Mouse (Mus musculus) retina, adult 2 months (tissue): ENCODE measurements around the gene Slc2a8.

Experiments used
- DNase-seq: peaks from one replicate; pipeline ENCODE4 v3.0.0-alpha.2; 2012; ENCODE audit warnings: low read depth, low spot score

The Slc2a8 gene

DNA sequence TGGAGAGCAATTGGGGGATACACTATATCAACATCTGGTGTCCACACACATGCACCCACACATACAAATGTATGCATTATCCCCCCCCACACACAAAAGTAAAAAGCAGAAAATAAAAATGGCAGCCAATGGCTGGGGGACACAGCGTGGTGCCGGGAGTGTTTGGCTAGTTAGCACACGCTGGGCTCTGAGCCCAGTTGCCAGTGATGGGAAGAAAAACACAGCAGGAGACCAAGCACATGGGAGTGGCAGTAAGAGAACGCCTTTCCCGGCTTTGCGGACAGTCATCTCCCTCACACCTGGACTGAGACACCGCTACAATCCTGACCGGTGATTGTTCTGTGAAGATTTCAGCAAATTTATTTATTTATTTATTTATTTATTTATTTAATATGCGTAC lies 10.6 kb downstream of the Slc2a8 start:
- DNase-seq = no peak

DNA sequence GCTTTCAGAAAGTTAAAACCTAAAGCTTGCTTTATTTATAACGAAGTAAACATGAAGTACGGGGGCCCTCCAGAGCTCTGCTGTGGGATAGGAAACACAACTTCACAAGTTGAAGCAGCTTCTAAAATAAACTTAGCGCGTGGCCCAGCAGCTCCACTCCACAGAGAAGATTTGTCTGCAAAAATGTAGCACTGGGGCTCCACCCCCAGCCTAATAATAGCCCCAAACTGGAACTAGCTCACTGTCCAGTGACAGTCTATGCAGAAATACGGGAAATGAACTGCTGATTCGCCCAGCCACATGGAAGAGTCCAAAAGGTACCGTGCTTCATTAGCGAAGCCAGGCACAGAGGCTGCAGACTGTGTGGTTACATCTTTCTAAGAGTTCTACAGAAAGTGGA lies 12.6 kb downstream of the Slc2a8 start:
- no peak for DNase-seq

DNA sequence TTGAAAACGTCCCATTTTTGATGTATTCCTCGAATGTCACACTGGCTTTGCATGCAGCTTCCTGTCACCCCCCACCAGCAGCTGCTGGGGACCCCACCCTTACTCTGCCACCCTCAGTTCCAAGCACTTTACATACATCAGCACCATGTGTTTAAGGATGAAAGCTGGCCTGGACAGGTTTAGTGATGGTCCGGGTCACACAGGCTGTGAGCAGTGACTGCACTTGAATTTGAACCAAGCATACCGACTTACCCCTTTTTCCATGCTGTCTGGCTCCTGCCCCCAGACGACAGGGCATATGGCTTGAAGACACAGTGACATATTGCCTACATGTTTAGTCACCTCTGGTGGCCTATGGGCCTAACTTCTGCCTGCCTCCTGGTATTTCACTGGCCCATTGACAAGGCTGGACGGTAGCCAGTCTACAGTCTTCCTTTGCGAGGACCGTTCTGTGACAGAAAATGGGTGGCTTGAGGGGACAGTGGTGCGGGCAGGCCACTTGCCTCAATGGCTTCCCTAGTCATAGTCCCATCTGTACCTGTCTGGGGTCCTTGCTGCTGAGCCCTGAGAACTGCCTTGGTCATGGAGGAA lies 13.8 kb downstream of the Slc2a8 start:
- no peak for DNase-seq

DNA sequence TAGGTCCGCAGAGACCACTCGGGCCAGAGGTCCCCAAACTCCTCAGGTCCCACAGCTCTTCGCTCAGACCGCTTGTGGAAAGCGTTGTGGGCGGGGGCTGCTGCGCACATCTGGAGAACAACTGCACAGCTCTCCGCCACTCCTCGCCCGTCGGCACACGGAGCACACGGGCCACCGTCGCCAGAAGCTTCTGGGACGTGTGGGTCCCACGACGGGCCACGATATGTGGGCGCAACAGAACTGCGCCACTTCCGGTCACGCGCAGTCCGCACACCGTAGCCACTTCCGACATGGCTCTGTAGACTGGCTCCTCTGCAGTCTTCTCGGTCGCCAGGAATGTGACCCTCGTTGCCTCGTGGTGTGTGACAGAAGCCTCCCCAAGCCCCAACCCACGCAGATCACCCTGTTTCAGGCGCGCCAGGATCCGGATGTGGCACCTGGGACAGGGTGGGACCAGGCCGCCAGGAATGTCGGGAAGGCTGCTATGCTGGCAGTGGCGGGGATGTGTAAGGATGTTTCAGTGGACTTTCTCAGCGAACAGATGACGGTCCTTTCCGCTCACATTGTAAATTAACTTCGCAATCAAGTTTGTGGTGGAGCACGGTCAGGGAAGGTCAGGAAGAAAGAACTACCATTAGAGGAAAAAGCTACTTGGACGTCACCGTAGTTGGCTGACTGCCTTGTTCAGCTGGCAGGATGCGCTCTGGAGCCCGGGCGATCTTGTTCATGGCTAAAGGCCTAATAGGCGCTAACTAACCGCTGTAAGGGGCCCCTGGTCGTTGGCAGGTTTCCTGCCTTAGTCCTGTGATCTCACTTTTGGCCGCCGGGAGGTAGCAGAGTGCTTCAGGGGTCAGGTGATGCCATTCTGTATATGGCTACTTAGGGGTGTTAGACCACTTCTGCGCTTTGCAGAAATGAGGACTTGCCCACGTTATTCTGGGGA lies 14.9 kb downstream of the Slc2a8 start:
- DNase-seq = peak; percentile 81

DNA sequence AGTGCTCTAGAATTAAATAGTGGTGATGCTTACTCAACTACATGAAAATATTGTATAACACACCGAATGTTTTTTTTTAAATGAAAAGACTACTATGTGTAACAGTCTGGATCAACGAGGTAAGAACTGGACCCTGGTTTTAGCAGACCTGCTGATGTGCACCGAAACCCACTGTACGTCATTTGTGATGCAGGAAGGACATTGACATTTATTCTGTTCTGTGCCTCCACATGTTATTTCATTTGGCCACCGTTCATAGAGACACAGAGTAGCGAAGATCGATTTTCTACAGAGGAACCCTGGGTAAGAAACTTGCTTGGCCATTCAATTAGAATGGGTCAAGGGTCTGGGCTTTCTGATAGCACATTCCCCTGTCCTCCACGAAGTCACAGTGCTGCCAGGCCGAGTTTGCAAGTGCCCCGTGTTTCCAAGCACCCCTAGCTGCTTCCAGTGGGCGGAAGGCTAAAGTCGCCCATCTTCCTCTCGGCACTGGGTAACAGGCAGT lies 15.6 kb downstream of the Slc2a8 start:
- no peak for DNase-seq

DNA sequence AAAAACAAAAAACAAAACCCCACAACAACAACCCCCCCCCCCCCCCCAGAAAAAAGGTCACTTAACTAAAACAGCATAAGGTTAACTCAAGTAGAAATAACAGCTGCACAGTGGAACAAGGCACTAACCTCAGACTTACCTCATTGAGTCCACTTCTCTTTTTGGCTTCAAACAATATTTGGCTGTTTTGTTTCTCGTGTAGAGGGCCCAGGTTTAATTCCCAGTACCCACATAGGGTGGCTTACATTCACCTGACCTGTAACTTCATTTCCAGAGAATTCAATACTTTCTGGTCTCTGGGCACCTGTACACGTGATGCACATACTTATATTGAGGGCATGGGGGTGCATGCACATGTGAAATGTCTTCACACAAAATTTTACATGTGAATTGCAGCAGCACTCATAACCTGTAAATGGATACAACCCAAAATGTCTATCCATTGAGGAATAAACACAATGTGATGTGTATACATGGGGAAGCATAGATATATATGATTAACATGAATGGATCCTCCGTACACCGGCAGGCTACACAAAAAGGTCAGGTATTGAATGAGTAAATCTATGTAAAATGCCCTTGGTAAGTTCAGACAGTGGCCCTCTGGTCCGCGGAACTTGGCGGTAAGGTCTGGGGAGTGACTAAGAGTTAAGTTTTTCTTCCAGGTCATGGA lies 16.2 kb downstream of the Slc2a8 start:
- DNase-seq = no peak

DNA sequence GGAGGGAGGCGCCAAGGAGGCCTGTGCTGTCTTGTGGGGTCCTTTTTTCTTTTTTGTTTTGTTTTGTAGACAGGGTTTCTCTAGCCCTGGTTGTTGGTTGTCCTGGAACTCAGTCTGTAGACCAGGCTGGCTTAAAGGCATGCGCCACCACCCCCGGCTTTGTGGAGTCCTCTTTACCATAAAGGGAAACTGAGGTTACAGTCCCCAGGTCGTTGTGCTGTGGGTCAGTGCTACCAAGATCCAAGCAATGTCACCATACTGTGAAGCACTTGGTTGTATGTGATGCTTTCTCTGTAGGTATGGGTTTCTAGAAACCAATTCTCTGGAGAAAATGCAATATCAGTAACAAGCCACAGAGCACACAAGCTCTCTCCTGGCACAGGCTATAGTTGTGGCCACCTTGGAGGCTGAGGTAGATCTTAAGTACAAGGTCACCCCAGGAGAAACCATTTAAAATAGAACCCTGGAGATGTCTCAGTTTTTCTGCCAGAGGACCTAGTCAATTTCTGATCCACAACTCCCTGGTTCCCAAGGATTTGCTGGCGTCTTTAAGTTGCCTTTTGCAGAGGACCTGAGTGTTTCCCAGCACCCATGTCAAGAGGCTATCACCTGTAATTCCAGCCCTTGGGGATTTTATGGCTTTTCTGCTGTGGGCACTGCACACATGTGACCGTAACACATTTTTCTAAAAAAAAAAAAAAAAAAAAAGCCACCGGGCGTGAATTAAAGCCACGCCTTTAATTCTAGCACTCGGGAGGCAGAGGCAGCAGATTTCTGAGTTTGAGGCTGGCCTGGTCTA lies 17.0 kb downstream of the Slc2a8 start:
- DNase-seq = no peak

DNA sequence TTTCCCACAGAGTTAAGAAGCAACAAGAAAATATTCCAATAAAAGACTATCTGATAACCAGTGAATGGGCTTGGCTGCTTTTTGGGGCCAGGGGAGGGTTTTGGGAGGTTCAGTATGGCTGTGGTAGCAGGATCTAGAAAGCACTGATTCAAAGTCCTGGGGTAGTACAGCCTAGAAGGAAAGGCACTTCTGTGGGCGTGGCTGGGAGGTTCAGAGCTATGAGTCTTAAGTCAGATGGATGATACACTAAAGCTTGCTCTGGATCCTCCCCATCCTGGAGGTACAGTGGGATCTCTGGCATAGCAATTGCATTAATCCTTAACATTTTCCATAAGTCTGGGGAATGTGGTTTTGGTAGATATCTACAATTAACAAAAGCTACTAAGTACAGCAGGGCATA lies 17.9 kb downstream of the Slc2a8 start:
- no peak for DNase-seq

DNA sequence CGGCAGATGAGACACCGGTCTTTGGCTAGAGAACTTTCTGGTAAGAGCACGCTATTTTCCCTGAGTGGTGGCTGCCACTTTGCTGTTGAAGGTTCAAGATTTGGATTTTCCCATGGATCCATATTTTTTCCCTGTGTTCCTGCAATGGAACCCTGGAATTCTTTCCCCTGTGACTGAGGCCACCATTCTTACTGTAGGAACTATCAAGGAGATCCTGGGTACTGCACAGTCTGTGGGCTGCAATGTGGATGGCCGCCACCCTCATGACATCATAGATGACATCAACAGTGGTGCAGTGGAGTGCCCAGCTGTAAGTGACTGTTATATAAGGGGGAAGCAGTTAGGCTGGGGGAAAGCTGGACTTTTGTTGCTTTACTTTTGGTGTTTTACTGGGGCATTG lies 18.3 kb downstream of the Slc2a8 start:
- no peak for DNase-seq

DNA sequence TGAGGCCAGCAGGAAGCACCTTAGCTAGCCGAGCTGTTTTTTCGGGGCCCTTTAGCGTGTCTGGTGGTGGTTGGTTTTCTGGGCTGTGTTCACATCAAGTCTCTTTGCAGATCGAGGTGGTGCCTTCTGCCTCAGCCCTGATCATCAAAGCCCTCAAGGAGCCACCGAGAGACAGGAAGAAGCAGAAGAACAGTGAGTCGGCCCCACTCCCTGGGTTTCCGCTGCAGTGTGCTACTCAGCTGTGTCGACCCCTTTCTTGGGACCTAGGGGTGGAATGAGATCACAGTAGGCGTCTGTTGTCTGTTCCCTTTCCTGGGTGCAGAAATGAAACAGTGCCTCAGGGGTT lies 19.0 kb downstream of the Slc2a8 start:
- DNase-seq = no peak

DNA sequence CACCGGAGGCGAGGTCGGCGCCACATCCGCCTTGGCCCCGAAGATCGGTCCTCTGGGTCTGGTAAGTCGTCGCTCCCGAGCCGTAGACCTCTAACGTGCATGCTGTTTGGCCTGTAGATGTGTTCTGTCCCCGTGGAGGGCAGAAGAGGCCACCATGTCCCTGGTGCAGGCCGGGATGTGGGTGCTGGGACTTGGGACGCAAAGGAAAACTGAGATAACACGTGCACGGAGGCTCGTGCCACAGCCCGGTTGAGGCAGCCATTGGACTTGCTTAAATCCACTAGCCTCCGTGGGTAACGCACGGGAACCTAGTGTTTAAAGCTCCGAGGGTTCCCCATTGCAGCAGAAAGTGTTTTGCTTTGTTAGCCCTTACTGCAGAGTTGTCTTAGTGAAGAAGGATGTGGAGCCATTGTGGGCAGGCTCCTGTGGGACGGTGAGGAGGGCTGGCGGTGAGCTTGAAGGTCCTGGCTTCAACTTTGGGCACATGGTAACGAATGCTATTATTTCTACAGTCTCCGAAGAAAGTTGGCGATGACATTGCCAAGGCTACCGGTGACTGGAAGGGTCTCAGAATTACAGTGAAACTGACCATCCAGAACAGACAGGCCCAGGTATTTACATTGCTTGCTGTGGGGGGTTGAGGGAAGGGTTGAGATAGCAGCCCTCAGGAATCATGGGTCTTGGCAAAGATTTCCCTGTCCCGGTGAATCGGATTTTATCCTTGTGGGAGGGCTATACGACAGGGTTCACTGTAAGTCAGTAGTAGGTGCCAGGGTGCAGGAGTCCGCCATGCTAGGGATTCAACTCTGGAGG lies 19.6 kb downstream of the Slc2a8 start:
- DNase-seq = no peak

DNA sequence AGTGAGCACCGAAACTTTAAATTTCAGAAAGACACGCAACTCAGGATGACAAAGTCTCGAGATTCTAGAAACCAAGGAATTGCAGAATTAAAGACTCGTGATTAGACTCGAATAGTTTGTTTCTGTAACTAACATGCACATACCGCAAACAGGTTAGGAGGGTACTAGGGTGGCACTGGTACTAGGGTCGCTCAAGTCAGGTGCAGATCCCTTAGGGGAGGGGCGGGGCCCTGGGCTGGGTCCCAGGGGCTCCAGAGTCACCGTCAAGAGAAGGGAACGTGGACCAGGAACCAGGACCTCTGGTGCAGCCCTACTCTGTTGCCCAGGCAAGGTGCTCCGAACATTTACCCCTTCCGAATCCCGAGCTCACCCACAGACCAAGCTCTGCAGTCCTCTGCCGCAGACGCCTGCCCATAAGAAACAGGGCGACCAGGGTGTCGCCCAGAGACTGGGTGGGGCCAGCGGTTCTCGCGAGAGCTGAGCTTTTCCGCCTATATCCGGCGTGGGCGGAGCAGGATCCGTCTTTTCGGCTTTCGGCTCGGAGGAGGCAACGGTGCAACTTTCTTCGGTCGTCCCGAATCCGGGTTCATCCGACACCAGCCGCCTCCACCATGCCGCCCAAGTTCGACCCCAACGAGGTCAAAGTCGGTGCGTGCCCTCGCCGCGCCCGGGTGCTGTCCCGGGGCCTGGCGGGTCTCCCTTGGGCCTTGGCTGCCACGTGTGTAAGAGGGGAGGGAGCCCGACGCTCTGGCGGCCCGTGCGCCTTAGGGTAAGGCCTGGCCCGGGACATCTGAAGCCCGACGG lies 20.5 kb downstream of the Slc2a8 start, which contains the start of the genes Rpl12 and Lrsam1:
Rpl12 (plus strand) TSS at position 368 of the 804 bp plus-strand sequence.
Lrsam1 (minus strand) TSS at position 423 of the 804 bp plus-strand sequence.
- peak; percentile 84 for DNase-seq

DNA sequence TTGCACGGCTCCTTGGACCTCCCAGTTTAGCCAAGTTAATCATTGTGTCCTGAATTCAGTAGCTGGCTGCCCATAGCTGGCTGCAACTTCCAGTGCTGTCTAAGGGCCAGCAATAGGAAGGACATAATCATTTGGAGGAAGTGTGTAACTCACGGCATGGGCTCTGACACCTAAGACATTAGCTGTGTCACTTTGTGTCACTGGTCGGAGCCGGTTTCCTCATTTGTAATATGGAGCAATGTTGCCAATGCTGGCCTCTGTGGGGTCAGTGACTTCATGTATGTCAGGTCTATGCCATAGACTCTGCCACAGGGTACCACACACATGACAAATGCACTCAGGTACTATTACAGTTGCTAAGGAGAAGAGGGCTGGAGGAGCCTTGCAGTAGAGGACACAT lies 21.6 kb downstream of the Slc2a8 start:
- no peak for DNase-seq

DNA sequence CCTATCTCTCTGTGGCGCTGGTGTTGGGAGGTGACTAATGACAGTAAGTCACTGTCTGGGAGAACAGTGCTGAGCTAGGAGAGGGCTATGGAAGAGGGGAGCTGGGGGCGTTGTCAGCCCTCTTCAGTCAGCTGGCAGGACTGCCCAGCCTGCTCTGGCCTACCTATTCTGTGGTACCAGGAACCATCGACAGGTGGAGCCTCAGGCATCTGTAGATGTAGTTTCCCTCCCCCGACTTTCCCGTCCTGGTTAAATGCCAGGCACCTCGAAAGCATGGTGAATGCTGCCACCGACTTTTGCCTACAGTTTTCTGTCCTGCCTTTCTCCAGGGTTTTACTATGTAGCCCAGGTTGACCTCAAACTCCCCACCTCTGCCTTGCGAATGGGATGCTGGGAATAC lies 24.5 kb downstream of the Slc2a8 start:
- DNase-seq = no peak

DNA sequence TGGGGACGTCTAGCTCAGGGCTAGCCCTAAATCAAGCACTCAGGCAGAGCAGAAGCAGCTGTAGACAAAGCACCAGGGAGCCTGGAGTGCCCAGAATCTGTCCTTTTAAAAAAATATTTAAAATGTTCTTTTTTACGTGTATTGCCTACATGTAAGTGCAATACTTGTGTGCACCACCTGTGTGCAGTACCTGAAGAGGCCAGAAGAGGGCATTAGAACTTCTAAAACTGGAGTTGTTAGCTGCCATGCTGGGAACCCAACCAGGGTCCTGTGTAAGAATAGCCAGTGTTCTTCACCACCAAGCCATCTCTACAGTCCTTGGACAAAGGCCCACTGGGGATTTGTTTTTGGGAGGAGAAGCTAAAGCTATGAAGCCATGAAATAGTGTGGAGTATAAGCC lies 27.3 kb downstream of the Slc2a8 start:
- no peak for DNase-seq

DNA sequence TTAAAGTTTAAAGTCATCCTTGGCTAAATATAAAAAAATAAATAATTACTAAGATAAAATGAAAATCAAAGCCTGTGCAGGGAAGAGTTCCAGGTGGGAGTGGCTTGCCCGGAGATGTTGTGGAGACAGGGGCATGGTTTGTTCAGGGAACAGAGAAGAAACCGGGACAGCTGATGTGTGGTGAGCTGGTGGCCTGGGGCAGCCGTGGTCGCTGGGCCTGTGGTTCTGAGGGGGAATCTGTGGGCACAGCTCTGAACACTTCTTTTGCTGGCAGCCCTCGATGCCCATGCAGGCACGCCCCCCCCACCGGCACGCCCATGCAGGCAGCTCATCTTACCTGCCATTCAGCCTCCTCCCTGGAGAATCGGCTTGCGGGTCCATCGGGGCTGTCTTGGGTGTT lies 34.4 kb downstream of the Slc2a8 start:
- no peak for DNase-seq

DNA sequence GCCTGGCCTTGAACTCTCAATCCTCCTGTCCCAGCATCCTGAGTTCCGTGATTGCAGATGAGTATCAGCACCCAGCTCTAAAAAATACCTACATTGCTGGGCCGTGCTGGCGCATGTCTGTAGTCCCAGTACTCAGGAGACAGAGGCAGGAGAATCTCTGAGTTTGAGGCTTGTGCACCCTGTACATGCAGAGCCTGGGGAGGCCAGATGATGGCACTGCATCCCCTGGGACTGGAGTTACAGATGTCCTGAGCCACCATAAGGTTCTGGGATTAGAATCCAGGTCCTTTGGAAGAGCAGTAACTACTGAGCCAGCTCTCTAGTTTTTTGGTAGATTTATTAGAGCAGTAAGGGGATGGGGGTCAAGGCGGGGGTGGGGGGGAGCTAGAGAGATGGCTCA lies 41.4 kb downstream of the Slc2a8 start:
- no peak for DNase-seq

DNA sequence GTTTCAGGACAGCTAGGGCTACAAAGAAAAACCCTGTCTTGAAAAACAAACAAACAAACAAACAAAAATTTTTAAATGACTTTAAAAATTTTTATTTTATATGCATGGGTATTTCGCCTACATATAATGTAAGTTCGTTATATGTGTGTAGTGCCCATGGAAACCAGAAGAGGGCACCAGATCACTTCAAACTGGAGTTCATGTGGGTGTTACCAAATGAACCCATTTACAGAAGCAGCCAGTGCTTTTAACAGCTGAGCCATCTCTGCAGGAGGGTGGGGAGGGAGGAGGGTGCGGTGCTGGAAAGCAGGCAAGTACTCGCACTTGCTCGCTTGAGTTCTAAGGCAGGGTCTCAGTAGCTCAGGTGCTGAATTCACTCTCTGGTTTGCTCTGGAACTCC lies 42.5 kb downstream of the Slc2a8 start:
- peak; percentile 15 for DNase-seq

DNA sequence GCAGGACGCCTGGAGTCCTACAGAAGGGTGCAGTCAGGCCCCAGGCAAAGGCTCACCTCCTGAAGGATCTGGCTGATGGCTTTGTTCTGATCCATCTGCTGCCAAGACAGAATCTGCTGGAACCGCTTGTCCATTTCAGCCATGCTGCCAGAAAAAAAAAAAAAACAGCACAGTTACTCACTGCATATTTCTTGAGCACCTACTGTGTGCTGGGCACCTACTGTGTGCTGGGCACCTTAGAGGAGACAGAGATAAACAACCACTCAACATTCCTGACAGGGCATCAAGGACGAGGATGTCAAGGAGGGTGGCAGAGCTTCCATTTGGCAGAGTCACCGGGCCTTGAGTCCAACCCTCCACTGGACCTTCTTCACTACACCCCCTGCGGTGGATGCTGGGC lies 43.1 kb downstream of the Slc2a8 start:
- no peak for DNase-seq

DNA sequence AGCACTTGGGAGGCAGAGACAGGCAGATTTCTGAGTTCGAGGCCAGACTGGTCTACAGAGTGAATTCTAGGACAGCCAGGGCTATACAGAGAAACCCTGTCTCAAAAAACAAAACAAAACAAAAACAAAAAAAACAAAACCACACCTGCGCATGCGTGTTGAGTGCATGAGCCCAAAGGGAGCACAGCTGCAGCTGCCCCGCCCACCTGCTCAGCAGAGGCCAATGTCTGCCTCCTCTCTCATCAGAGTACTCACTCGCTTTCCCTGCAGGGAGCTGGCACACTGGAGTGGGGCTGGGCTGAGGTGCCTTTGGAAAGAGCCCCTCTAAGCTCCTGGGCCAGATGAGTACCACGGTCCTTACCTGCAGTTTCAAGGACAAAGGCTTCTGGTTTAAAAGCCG lies 50.2 kb downstream of the Slc2a8 start:
- DNase-seq = no peak
